Mouse (Mus musculus) ES-E14 (cell line): ENCODE measurements around the gene Adamts7. TPM values are rescaled to one million over a fixed set of nuclear protein-coding genes. Genes with fewer than 3 reads are reported as not detected.

ENCODE experiments used
- DNase-seq: peaks from one replicate; pipeline ENCODE4 v3.0.0-alpha.2; 2013; ENCODE audit warnings: low read depth, low spot score
- H3K27ac ChIP-seq: 2 replicates; pipeline ENCODE4 v1.5.1; 2012; ENCODE audit warnings: low read depth, mild to moderate bottlenecking, low read length, moderate library complexity, mixed read lengths; ENCODE audit not compliant: poor library complexity, insufficient read depth, severe bottlenecking
- H3K36me3 ChIP-seq: 2 replicates; pipeline ENCODE4 v1.6.1; 2012; ENCODE audit warnings: mild to moderate bottlenecking, low read length, moderate library complexity, mixed read lengths; ENCODE audit not compliant: control insufficient read depth, poor library complexity, insufficient read depth, severe bottlenecking
- H3K4me1 ChIP-seq, 2 experiments: fragments of 150-350 bp in 1 of 2; sonication (generic) in 1 of 2; 2 replicates each; pipeline ENCODE4 v1.6.1; 2012; ENCODE audit warnings: low read length in 2 of 2, mild to moderate bottlenecking in 1 of 2, mixed read lengths in 1 of 2; ENCODE audit not compliant: control insufficient read depth in 2 of 2, insufficient read depth in 2 of 2, poor library complexity in 1 of 2
- H3K4me3 ChIP-seq, 2 experiments: fragments of 150-350 bp in 1 of 2; sonication (generic) in 1 of 2; 2 replicates each; pipeline ENCODE4 v1.5.1; 2012; ENCODE audit warnings: low read length in 2 of 2, low read depth in 1 of 2, mild to moderate bottlenecking in 1 of 2, mixed read lengths in 1 of 2; ENCODE audit not compliant: insufficient read depth in 1 of 2, poor library complexity in 1 of 2, severe bottlenecking in 1 of 2
- H3K9ac ChIP-seq: 2 replicates; pipeline ENCODE4 v1.6.1; 2012; ENCODE audit warnings: low read depth, mild to moderate bottlenecking, low read length, mixed read lengths; ENCODE audit not compliant: poor library complexity, insufficient read depth, severe bottlenecking
- H3K9me3 ChIP-seq: fragments of 150-350 bp; sonication (generic); 2 replicates; pipeline ENCODE4 v1.6.1; 2012; ENCODE audit warnings: low read depth, mild to moderate bottlenecking, low read length; ENCODE audit not compliant: control insufficient read depth, insufficient read depth
- CHD2 ChIP-seq: IDR thresholded peaks from 2 replicates; pipeline ENCODE4 v1.6.1; 2014; ENCODE audit warnings: mild to moderate bottlenecking, low read depth, low read length, inconsistent platforms
- HCFC1 ChIP-seq: IDR thresholded peaks from 2 replicates; pipeline ENCODE4 v1.6.1; 2012; ENCODE audit warnings: low read length, inconsistent platforms, borderline replicate concordance; ENCODE audit not compliant: insufficient read depth
- MAFK ChIP-seq: IDR thresholded peaks from 2 replicates; pipeline ENCODE4 v1.6.1; 2014; ENCODE audit warnings: mild to moderate bottlenecking, low read depth, low read length, inconsistent platforms; ENCODE audit not compliant: insufficient read depth
- ZC3H11A ChIP-seq: IDR thresholded peaks from 2 replicates; pipeline ENCODE4 v1.6.1; 2012; ENCODE audit warnings: low read depth, mild to moderate bottlenecking, inconsistent platforms, low read length, borderline replicate concordance
- ZNF384 ChIP-seq: IDR thresholded peaks from 2 replicates; pipeline ENCODE4 v1.6.1; 2012; ENCODE audit warnings: low read depth, low read length, inconsistent platforms
- in situ Hi-C, 2 experiments: fragments of 600-800 bp; cut with MboI; formaldehyde crosslinking; loops; one replicate each; pipeline ENCODE4 v1.15.1; 2025; ENCODE audit warnings: low sequenced_read_pairs in 2 of 2, inconsistent platforms in 1 of 2; ENCODE audit not compliant: unreplicated experiment in 2 of 2
- total RNA-seq: library from RNA; depleted of rRNA; stranded (reverse); fragments of 300-350 nt; gene quantifications from 2 replicates; pipeline ENCODE4 v1.2.3, GENCODE M21; 2012

The Adamts7 gene
- total RNA-seq, 1 experiment: 9.5 TPM

DNA sequence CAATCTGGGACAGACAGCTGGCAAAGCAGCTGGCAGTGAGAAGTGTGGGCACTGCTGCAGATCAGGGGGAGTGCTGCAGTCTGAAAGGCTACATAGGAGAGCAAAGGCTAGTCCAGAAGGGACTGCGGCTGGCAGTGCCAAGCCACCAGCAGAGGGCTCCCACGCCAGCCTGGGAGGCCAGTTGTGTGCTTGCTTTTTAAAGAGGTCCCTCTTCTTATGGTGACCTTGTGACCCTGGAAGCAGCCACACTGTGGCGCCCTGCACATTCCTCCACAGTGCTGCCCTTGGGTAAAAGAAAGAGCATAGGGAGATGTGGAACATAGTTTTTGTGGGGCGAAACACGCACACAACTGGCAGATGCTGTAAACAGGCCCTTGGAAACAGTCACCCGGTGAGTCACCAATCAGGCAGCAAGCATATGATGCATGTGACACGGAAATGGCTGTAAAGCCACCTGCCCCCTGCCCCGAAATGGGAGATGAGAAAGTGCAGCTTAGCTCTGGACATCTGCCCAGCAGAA lies 41.6 kb downstream of the Adamts7 start:
- DNase-seq: no peak
- Histone ChIP-seq H3K36me3 (peaks cover 9% of the 10 kb centered on the region; the same call in 1 of the 2 replicates), H3K9ac (no peak overlapping the region), H3K9me3 (no peaks in the 10 kb centered on the region), H3K4me3 (no peak overlapping the region), H3K27ac (no peak overlapping the region), H3K4me1 (no peaks in the 10 kb centered on the region)
- in situ Hi-C loops: loop anchor here in 1 of 2 experiments (25.0 kb wide), 1 partner anchor 233 kb away; no protein-coding TSS in a partner anchor
- TF ChIP-seq MAFK (no peak), CHD2 (no peak)

GRCm38 (mm10) chr9:90206500-90206899 lies 43.6 kb downstream of the Adamts7 start:
- no peak overlapping the region for H3K27ac ChIP-seq
- no peaks in the 10 kb centered on the region for H3K9me3 ChIP-seq
- TF ChIP-seq ZC3H11A: peak; percentile 85
- no peak for TF ChIP-seq CHD2
- H3K4me3 ChIP-seq: no peak overlapping the region
- no peak overlapping the region for H3K9ac ChIP-seq
- in situ Hi-C loops: loop anchor here (5.0 to 25.0 kb wide), 2 partner anchors 231 to 241 kb away; no protein-coding TSS in a partner anchor
- peak; percentile 79 for DNase-seq
- H3K36me3 ChIP-seq: peaks cover 9% of the 10 kb centered on the region; the same call in 1 of the 2 replicates
- H3K4me1 ChIP-seq: no peaks in the 10 kb centered on the region

GRCm38 (mm10) chr9:90207808-90208207 lies 44.9 kb downstream of the Adamts7 start:
- H3K36me3 ChIP-seq: peaks cover 9% of the 10 kb centered on the region; the same call in 1 of the 2 replicates
- H3K4me3 ChIP-seq: no peak overlapping the region
- no peak overlapping the region for H3K9ac ChIP-seq
- H3K9me3 ChIP-seq: no peaks in the 10 kb centered on the region
- TF ChIP-seq HCFC1 (no peak), ZC3H11A (no peak), ZNF384 (no peak), CHD2 (no peak), MAFK (no peak)
- in situ Hi-C loops: loop anchor here (5.0 to 25.0 kb wide), 2 partner anchors 229 to 239 kb away; no protein-coding TSS in a partner anchor
- H3K4me1 ChIP-seq: no peaks in the 10 kb centered on the region
- DNase-seq: no peak
- H3K27ac ChIP-seq: no peak overlapping the region

- no peak overlapping the region for H3K27ac ChIP-seq
- no peak overlapping the region for H3K9ac ChIP-seq
- TF ChIP-seq ZNF384 (no peak), CHD2 (no peak), ZC3H11A (no peak), MAFK (no peak), HCFC1 (no peak)
- no peaks in the 10 kb centered on the region for H3K4me1 ChIP-seq
- no peak for DNase-seq
- no peak overlapping the region for H3K4me3 ChIP-seq
- H3K36me3 ChIP-seq: peaks cover 9% of the 10 kb centered on the region; the same call in 1 of the 2 replicates
- in situ Hi-C loops: loop anchor here (5.0 to 25.0 kb wide), 2 partner anchors 229 to 239 kb away; no protein-coding TSS in a partner anchor
- H3K9me3 ChIP-seq: no peaks in the 10 kb centered on the region
These were observed 45.8 kb downstream of the Adamts7 start for GRCm38 (mm10) chr9:90208655-90209054.

DNA sequence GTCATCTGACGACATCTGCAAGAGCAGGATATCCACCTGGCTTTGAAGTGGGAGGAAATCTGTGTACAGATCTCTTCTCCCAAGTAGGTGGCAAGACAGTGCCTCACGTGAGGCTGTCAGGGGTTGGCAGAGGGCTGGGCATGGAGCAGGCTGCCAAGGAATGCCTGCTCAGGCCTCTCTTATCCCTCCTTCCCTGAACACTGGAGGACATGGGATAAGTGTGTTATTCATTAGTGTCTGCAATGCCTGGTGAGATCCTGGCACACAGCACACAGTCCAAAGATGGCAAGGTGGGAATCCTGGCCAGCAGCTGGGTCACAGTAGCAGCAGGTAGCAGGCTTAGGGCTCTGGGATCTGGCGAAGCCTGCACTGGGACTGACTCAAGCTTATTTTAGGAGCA lies 50.3 kb downstream of the Adamts7 start:
- Histone ChIP-seq H3K36me3 (peaks cover 4% of the 10 kb centered on the region; the same call in 1 of the 2 replicates), H3K9ac (no peak overlapping the region), H3K9me3 (no peaks in the 10 kb centered on the region), H3K4me3 (no peak overlapping the region), H3K4me1 (peaks cover 0 to 13% of the 10 kb centered on the region in 2 experiments; a peak in 1 of 4 replicates), H3K27ac (no peak overlapping the region)
- in situ Hi-C loops: loop anchor here in 1 of 2 experiments (25.0 kb wide), 1 partner anchor 224 kb away; no protein-coding TSS in a partner anchor
- no peak for TF ChIP-seq ZNF384
- TF ChIP-seq HCFC1: no peak
- no peak for TF ChIP-seq MAFK
- TF ChIP-seq ZC3H11A: no peak
- no peak for TF ChIP-seq CHD2
- no peak for DNase-seq
